Comparison of ENCODE assay signal across 10 mouse cellular contexts in the genomic region with DNA sequence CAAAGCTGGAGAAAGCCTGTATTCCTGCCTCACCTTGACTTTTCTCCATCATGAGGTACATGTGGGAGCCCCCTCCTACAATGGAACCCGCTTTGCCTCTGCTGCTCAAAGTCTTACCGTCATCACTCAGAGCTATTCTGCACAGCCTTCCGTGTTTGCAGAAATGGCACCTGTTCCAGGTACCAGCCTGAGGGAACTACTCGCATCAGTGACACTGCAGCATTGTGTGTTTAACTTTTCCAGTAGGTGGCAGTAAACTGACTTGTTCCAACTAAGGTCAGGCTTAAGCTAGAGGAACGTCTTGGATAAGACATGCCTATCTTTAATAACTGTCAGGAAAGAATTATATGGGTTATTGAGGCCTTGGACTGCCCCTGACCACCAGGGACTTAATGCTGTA.
DNase-seq lines count a peak whose midpoint lies in the region; ATAC-seq and TF ChIP-seq lines count a peak whose summit lies in the region.
"Had no signal": no experiment of that assay in that cellular context is flagged by ENCODE, and none has a peak within 500 bp of the region (broad histone marks: within the 10 kb centered on the region; RNA-seq: fewer than 3 reads in every experiment).

No protein-coding gene starts in this region.

- TF ChIP-seq CTCF in liver, adult 2 months (IDR thresholded peaks at IDR 0.05; ENCODE audit: low read depth, low read length), result 0 out of 2 replicates have a peak, but pooled peaks have one; percentile 11

- no peaks in the 10 kb centered on the region for H3K27me3 ChIP-seq in embryonic facial prominence, embryonic 11.5 days (ENCODE audit: control insufficient read depth, insufficient read depth, low read length)
- H3K27me3 ChIP-seq in embryonic facial prominence, embryonic 10.5 days (replicated peaks; ENCODE audit: low read depth, poor library complexity, severe bottlenecking), result no peaks in the 10 kb centered on the region
- no peaks in the 10 kb centered on the region for H3K27me3 ChIP-seq in liver, adult 2 months (ENCODE audit: control insufficient read depth, insufficient read depth, low read length)
- H3K27me3 ChIP-seq: heart, embryonic 15.5 days had no signal

- H3K9me3 ChIP-seq in embryonic facial prominence, embryonic 11.5 days (replicated peaks; ENCODE audit: control insufficient read depth, low read length), result no peaks in the 10 kb centered on the region
- H3K9me3 ChIP-seq in embryonic facial prominence, embryonic 10.5 days, result no peaks in the 10 kb centered on the region
- H3K9me3 ChIP-seq: heart, embryonic 15.5 days had no signal

- H3K9ac ChIP-seq in embryonic facial prominence, embryonic 11.5 days (replicated peaks; ENCODE audit: low read length), result no peak overlapping the region
- no peak overlapping the region for H3K9ac ChIP-seq in liver, adult 2 months (ENCODE audit: low read depth, low read length)
- H3K9ac ChIP-seq: heart, embryonic 15.5 days had no signal

- TF ChIP-seq POLR2A in liver, adult 2 months (IDR thresholded peaks at IDR 0.05; ENCODE audit: extremely low read depth, insufficient read depth, low read length), result no peak

- ATAC-seq in embryonic facial prominence, embryonic 11.5 days (replicated peaks; ENCODE audit: insufficient number of reproducible peaks, low FRiP score, low TSS enrichment, low read depth), result no peak

- H3K79me2 ChIP-seq in liver, adult 2 months (ENCODE audit: control insufficient read depth, insufficient read depth, low read length), result no peaks in the 10 kb centered on the region

- DNase-seq in embryonic facial prominence, embryonic 11.5 days (ENCODE audit: low spot score), result peak; percentile 69
- DNase-seq in embryonic facial prominence, embryonic 10.5 days (ENCODE audit: low spot score), result no peak
- DNase-seq in liver, adult 2 months (ENCODE audit: extremely low read depth, low read depth, low spot score), result peak; percentile 19
- DNase-seq in liver, result no peak
- peak; percentile 49 for DNase-seq in cerebellum, adult 9-11 months
- DNase-seq in mesoderm, embryonic 11.5 days (ENCODE audit: low read depth, low spot score), result peak; percentile 19
- DNase-seq in ovary, postnatal 10 days (ENCODE audit: low spot score), result no peak
- no peak for DNase-seq in right cerebral cortex, postnatal 36 days (ENCODE audit: low spot score in 2 of 2)
- DNase-seq: B cell, adult 2 months had no signal

- H3K27ac ChIP-seq in embryonic facial prominence, embryonic 11.5 days (replicated peaks; ENCODE audit: low read depth, low read length), result no peak overlapping the region
- no peak overlapping the region for H3K27ac ChIP-seq in embryonic facial prominence, embryonic 10.5 days (replicated peaks)
- no peak overlapping the region for H3K27ac ChIP-seq in liver, adult 2 months (replicated peaks; ENCODE audit: insufficient read depth, low read depth, low read length)
- H3K27ac ChIP-seq: heart, embryonic 15.5 days had no signal

- no peak overlapping the region for H3K4me3 ChIP-seq in embryonic facial prominence, embryonic 11.5 days (ENCODE audit: low read depth, low read length)
- no peak overlapping the region for H3K4me3 ChIP-seq in embryonic facial prominence, embryonic 10.5 days
- no peak overlapping the region for H3K4me3 ChIP-seq in liver, adult 2 months (ENCODE audit: insufficient read depth, low read depth, low read length)
- H3K4me3 ChIP-seq: heart, embryonic 15.5 days had no signal

- WGBS in embryonic facial prominence, embryonic 11.5 days, result 49% methylated on average over 5 of the region's 5 CpGs
- WGBS in embryonic facial prominence, embryonic 10.5 days, result 47% methylated on average over 5 of the region's 5 CpGs
- 49% methylated on average over 5 of the region's 5 CpGs for WGBS in liver, adult 2 months

- no peaks in the 10 kb centered on the region for H3K36me3 ChIP-seq in embryonic facial prominence, embryonic 11.5 days (replicated peaks; ENCODE audit: control insufficient read depth, insufficient read depth, low read depth, low read length)
- no peaks in the 10 kb centered on the region for H3K36me3 ChIP-seq in embryonic facial prominence, embryonic 10.5 days (replicated peaks)
- no peaks in the 10 kb centered on the region for H3K36me3 ChIP-seq in liver, adult 2 months (ENCODE audit: control insufficient read depth, insufficient read depth, low read length)
- H3K36me3 ChIP-seq: heart, embryonic 15.5 days had no signal

- no peak overlapping the region for H3K4me2 ChIP-seq in embryonic facial prominence, embryonic 11.5 days (ENCODE audit: low read depth, low read length)
- H3K4me2 ChIP-seq: heart, embryonic 15.5 days had no signal

- H3K4me1 ChIP-seq in embryonic facial prominence, embryonic 11.5 days (ENCODE audit: control insufficient read depth, insufficient read depth, low read length), result no peaks in the 10 kb centered on the region; the same call in 1 of the 2 replicates
- H3K4me1 ChIP-seq in embryonic facial prominence, embryonic 10.5 days, result peaks cover 10% of the 10 kb centered on the region
- no peaks in the 10 kb centered on the region for H3K4me1 ChIP-seq in liver, adult 2 months (ENCODE audit: control insufficient read depth, insufficient read depth, low read length)
- H3K4me1 ChIP-seq: heart, embryonic 15.5 days had no signal

Comparison
In these comparisons a context has a peak if more than half of its experiments do, and no peak if none do; other contexts are left out.
1. DNase-seq: peak in embryonic facial prominence, embryonic 11.5 days (single experiment), liver, adult 2 months (single experiment), cerebellum, adult 9-11 months (single experiment) and mesoderm, embryonic 11.5 days (single experiment); none in embryonic facial prominence, embryonic 10.5 days (single experiment), liver (single experiment), ovary, postnatal 10 days (single experiment) and right cerebral cortex, postnatal 36 days (0 of 2).